Mouse (Mus musculus) testis, adult 2 months (tissue): ENCODE measurements around the gene Pkp4. TPM values are rescaled to one million over a fixed set of nuclear protein-coding genes. Genes with fewer than 3 reads are reported as not detected.

ENCODE experiments used
- H3K27ac ChIP-seq: fragments of 200-500 bp; 2 replicates; pipeline ENCODE4 v1.5.1; 2012; ENCODE audit warnings: low read depth, low read length; ENCODE audit not compliant: control insufficient read depth, insufficient read depth
- H3K27me3 ChIP-seq: fragments of 200-500 bp; 2 replicates; pipeline ENCODE4 v1.6.1; 2012; ENCODE audit warnings: mild to moderate bottlenecking, low read length, moderate library complexity; ENCODE audit not compliant: control insufficient read depth, insufficient read depth
- H3K36me3 ChIP-seq: fragments of 200-500 bp; 2 replicates; pipeline ENCODE4 v1.6.1; 2012; ENCODE audit warnings: mild to moderate bottlenecking, low read length; ENCODE audit not compliant: control insufficient read depth, insufficient read depth
- H3K4me1 ChIP-seq: fragments of 200-500 bp; 2 replicates; pipeline ENCODE4 v1.6.1; 2012; ENCODE audit warnings: low read length; ENCODE audit not compliant: control insufficient read depth, insufficient read depth
- H3K4me3 ChIP-seq: fragments of 200-500 bp; 2 replicates; pipeline ENCODE4 v1.5.1; 2012; ENCODE audit warnings: low read depth, mild to moderate bottlenecking, low read length, moderate library complexity, mixed read lengths; ENCODE audit not compliant: control insufficient read depth
- CTCF ChIP-seq: fragments of 200-500 bp; IDR thresholded peaks from 2 replicates; pipeline ENCODE4 v1.5.1; 2012; ENCODE audit warnings: low read depth, mild to moderate bottlenecking, inconsistent platforms, low read length, moderate library complexity; ENCODE audit not compliant: control insufficient read depth, insufficient read depth, insufficient replicate concordance
- POLR2A ChIP-seq: fragments of 200-500 bp; IDR thresholded peaks from 2 replicates; pipeline ENCODE4 v1.6.1; 2012; ENCODE audit warnings: low read depth, mild to moderate bottlenecking, inconsistent platforms, low read length, moderate library complexity; ENCODE audit not compliant: control insufficient read depth
- polyA plus RNA-seq: library from polyadenylated mRNA; depleted of rRNA; stranded (reverse); fragments of >200 nt; gene quantifications from 2 replicates; pipeline ENCODE4 v1.2.3, GENCODE M21; 2012

Pkp4 gene
- polyA plus RNA-seq, 1 experiment: 9.4 TPM

DNA sequence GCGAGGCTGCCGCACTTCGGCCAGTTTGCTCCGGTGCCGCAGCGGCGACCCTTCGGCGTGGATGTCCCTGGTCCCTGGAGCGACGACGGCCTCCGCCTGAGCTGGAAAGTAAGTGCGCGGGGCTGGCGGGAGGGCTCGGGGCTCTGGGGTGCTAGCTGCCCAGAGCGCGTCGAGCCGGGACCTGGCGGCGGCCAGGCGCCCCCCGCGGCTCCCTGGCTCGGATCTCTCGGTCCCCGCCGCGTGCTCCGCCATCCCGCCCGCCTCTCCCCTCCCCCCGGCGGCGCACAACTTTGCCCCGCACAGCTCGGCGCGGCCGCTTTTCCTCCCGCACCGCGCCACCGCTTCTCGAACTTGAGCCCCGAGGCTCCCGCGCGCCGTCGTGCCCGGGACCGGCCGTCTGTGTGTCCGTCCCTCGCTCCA is 381 bp downstream of the Pkp4 start:
- Histone ChIP-seq H3K27ac (peak overlapping the region; percentile 70), H3K27me3 (no peaks in the 10 kb centered on the region), H3K4me3 (peak overlapping the region; percentile 92), H3K4me1 (peaks cover 7% of the 10 kb centered on the region), H3K36me3 (no peaks in the 10 kb centered on the region)
- TF ChIP-seq POLR2A: no peak
- no peak for TF ChIP-seq CTCF

- peak overlapping the region; percentile 70 for H3K27ac ChIP-seq
- H3K36me3 ChIP-seq: no peaks in the 10 kb centered on the region
- H3K4me1 ChIP-seq: peaks cover 7% of the 10 kb centered on the region
- peak overlapping the region; percentile 92 for H3K4me3 ChIP-seq
- H3K27me3 ChIP-seq: no peaks in the 10 kb centered on the region
- TF ChIP-seq CTCF (no peak), POLR2A (no peak)
Measured at GRCm38 (mm10) chr2:59161441-59162284, 1.0 kb downstream of the Pkp4 start.

DNA sequence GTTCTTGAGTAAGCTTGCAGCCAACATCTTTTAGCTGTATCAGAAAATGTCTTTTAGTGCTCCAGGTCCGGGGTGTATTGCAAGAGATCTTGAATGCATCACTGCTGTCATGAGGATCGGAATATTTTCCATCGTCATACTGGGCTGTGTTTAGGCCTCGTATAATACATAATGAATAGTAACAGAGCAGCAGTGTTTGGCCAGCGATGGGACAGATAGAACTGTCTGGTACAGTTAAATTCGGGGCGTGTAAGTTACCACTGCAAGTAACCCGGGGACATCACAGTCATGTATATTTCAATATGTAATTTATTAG is 1.6 kb downstream of the Pkp4 start:
- Histone ChIP-seq H3K27ac (no peak overlapping the region), H3K4me3 (no peak overlapping the region; the same call in 1 of the 2 replicates), H3K27me3 (no peaks in the 10 kb centered on the region), H3K4me1 (peaks cover 7% of the 10 kb centered on the region), H3K36me3 (no peaks in the 10 kb centered on the region)
- TF ChIP-seq POLR2A (no peak), CTCF (no peak)

DNA sequence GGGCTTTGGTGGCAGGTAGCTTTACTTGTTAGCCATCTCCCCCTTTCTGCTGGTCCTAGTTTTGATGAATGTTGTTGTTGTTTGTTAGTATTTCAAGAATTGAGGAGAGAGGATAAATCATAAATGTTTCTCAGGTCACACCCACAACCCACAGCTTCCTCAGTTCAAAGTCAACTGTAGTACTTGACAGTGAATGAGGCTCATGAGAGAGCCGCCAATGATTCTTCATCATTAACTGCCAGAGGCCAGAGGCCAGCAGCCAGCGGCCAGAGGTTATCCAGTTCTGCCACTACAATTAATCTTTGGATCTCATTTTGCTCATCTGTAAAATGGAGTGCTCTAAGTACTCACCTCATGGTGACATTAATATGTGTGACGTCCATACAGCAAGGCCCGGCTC is 6.3 kb downstream of the Pkp4 start:
- Histone ChIP-seq H3K36me3 (no peaks in the 10 kb centered on the region), H3K4me1 (peaks cover under 1% of the 10 kb centered on the region), H3K27me3 (no peaks in the 10 kb centered on the region), H3K27ac (no peak overlapping the region), H3K4me3 (no peak overlapping the region)
- no peak for TF ChIP-seq POLR2A
- no peak for TF ChIP-seq CTCF

DNA sequence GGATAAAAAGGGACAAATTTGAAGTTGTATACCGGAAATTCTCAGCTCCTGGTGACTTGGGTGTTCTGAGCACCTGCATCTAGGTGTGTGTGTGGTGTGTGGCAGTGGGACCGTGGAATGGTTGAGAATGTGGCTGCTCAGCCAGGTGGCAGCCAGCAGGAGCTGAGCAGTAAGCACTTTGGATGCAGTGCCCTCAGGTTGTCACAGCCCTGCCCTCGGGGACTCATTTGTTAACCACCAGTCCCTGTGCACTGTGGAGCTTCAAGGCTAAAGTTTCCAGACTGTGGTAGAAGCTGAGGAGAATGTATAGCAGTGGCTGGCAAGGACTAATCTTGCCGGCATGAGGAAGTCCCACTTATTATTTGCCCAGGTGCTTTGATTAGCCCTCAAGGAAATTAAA is 7.2 kb downstream of the Pkp4 start:
- Histone ChIP-seq H3K4me3 (no peak overlapping the region), H3K27ac (no peak overlapping the region)

DNA sequence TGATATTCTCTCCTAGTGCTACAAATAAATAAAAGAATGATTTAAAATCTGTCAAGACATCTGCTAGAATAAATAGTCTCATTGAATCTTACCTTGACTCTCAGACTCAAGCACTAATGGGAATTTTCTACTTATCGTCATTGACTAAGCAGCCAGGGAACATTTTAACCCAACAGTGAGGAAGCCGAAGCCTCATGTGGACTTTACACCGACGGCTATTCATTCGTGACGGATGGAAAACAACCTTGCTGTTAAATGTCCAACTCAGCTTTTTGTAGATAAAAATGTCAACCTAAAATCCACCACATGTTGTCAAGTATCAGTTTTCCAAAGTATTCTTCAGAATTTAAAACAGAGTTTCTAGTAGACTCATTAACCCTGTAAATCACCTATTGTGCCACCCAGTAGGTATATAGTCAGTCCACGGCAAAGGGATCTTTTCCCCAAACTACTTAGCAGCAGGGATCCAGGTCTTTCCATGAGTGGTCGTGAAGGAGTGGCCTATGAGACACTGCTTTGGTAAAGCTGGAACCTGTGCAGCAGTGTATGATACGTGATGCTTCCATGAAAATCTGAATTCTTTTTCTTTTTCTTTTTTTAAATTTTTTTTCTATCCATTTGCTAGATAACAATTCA is 9.0 kb downstream of the Pkp4 start:
- no peaks in the 10 kb centered on the region for H3K4me1 ChIP-seq
- H3K27me3 ChIP-seq: no peaks in the 10 kb centered on the region
- no peak overlapping the region for H3K27ac ChIP-seq
- TF ChIP-seq POLR2A (no peak), CTCF (no peak)
- no peaks in the 10 kb centered on the region for H3K36me3 ChIP-seq
- H3K4me3 ChIP-seq: no peak overlapping the region

More for the DNA sequence above, 7.2 kb downstream of the Pkp4 start:
- Histone ChIP-seq H3K27me3 (no peaks in the 10 kb centered on the region), H3K36me3 (no peaks in the 10 kb centered on the region), H3K4me1 (no peaks in the 10 kb centered on the region)
- TF ChIP-seq CTCF: no peak
- TF ChIP-seq POLR2A: no peak

GRCm38 (mm10) chr2:59170208-59170589 is 9.5 kb downstream of the Pkp4 start:
- Histone ChIP-seq H3K27me3 (no peaks in the 10 kb centered on the region), H3K4me1 (no peaks in the 10 kb centered on the region), H3K4me3 (no peak overlapping the region), H3K36me3 (no peaks in the 10 kb centered on the region), H3K27ac (no peak overlapping the region)
- TF ChIP-seq POLR2A (no peak), CTCF (no peak)
